Mouse (Mus musculus): ENCODE measurements around the gene Gm11239. TPM values are rescaled to one million over a fixed set of nuclear protein-coding genes. Genes with fewer than 3 reads are reported as not detected.
"Not testable (repeated sequence)": the region's sequence is repeated elsewhere in the genome, so short reads cannot be mapped to it uniquely, and the experiment has no call there.

Gm11239 gene
- not detected in 2 replicates for polyA plus RNA-seq (2014; fragmentation: Nextera tagmentation; extraction: Ambion mirVana)

GRCm38 (mm10) chr4:73668054-73668453, at the start of gene Gm11239:
Gene Gm11239, plus strand, starts transcription at chr4:73668354.
- ATAC-seq (replicated peaks; ENCODE audit: low FRiP score), result not testable (repeated sequence)

GRCm38 (mm10) chr4:73622684-73623083, 45.5 kb upstream of the Gm11239 start, which contains the start of gene Gm11237:
Gene Gm11237, plus strand, starts transcription at chr4:73622984.
- not testable (repeated sequence) for H3K4me3 ChIP-seq (ENCODE audit: low read depth, low read length); H3K4me1 ChIP-seq (replicated peaks; ENCODE audit: control insufficient read depth, insufficient read depth, low read length); H3K4me2 ChIP-seq (ENCODE audit: low read depth, low read length, severe bottlenecking); ATAC-seq (replicated peaks; ENCODE audit: low FRiP score); H3K9ac ChIP-seq (ENCODE audit: low read length); H3K27ac ChIP-seq (ENCODE audit: low read depth, low read length); H3K36me3 ChIP-seq (ENCODE audit: control insufficient read depth, insufficient read depth, low read length); DNase-seq (ENCODE audit: low spot score); H3K9me3 ChIP-seq (ENCODE audit: control insufficient read depth, low read length); H3K27me3 ChIP-seq (ENCODE audit: control insufficient read depth, insufficient read depth, low read length)
- WGBS, result no CpG with 5 or more reads among the region's 3 CpGs

More at GRCm38 (mm10) chr4:73668054-73668453, at the start of gene Gm11239:
- not testable (repeated sequence) for DNase-seq (ENCODE audit: low spot score); H3K4me1 ChIP-seq (replicated peaks; ENCODE audit: control insufficient read depth, insufficient read depth, low read length); H3K9me3 ChIP-seq (ENCODE audit: control insufficient read depth, low read length); H3K9ac ChIP-seq (ENCODE audit: low read length); H3K4me3 ChIP-seq (ENCODE audit: low read depth, low read length); H3K36me3 ChIP-seq (ENCODE audit: control insufficient read depth, insufficient read depth, low read length); H3K27ac ChIP-seq (ENCODE audit: low read depth, low read length); H3K27me3 ChIP-seq (ENCODE audit: control insufficient read depth, insufficient read depth, low read length); H3K4me2 ChIP-seq (ENCODE audit: low read depth, low read length, severe bottlenecking)
- no CpG with 5 or more reads among the region's 4 CpGs for WGBS

- ATAC-seq (replicated peaks; ENCODE audit: low FRiP score); H3K9me3 ChIP-seq (ENCODE audit: control insufficient read depth, low read length); H3K4me1 ChIP-seq (replicated peaks; ENCODE audit: control insufficient read depth, insufficient read depth, low read length); H3K36me3 ChIP-seq (ENCODE audit: control insufficient read depth, insufficient read depth, low read length); H3K27me3 ChIP-seq (ENCODE audit: control insufficient read depth, insufficient read depth, low read length); H3K4me3 ChIP-seq (ENCODE audit: low read depth, low read length); H3K9ac ChIP-seq (ENCODE audit: low read length); DNase-seq (ENCODE audit: low spot score); H3K4me2 ChIP-seq (ENCODE audit: low read depth, low read length, severe bottlenecking); H3K27ac ChIP-seq (ENCODE audit: low read depth, low read length): not testable (repeated sequence)
- no CpG with 5 or more reads among the region's 4 CpGs for WGBS
Observed at GRCm38 (mm10) chr4:73637821-73638220, 30.3 kb upstream of the Gm11239 start, which contains the start of gene Gm11236. Gene Gm11236, plus strand, starts transcription at chr4:73638121.

- H3K9me3 ChIP-seq (ENCODE audit: control insufficient read depth, low read length); H3K36me3 ChIP-seq (ENCODE audit: control insufficient read depth, insufficient read depth, low read length); DNase-seq (ENCODE audit: low spot score); H3K27me3 ChIP-seq (ENCODE audit: control insufficient read depth, insufficient read depth, low read length); H3K9ac ChIP-seq (ENCODE audit: low read length); H3K4me1 ChIP-seq (replicated peaks; ENCODE audit: control insufficient read depth, insufficient read depth, low read length); H3K4me3 ChIP-seq (ENCODE audit: low read depth, low read length); H3K27ac ChIP-seq (ENCODE audit: low read depth, low read length); H3K4me2 ChIP-seq (ENCODE audit: low read depth, low read length, severe bottlenecking); ATAC-seq (replicated peaks; ENCODE audit: low FRiP score): not testable (repeated sequence)
- 79% methylated on average over 4 of the region's 4 CpGs for WGBS
Observed at GRCm38 (mm10) chr4:73661864-73662263, 6.3 kb upstream of the Gm11239 start.

GRCm38 (mm10) chr4:73683216-73683615, 15.1 kb downstream of the Gm11239 start, which contains the start of gene Gm428:
Gene Gm428, plus strand, starts transcription at chr4:73683516.
- DNase-seq (ENCODE audit: low spot score); H3K4me3 ChIP-seq (ENCODE audit: low read depth, low read length); H3K9me3 ChIP-seq (ENCODE audit: control insufficient read depth, low read length); H3K27ac ChIP-seq (ENCODE audit: low read depth, low read length); H3K4me2 ChIP-seq (ENCODE audit: low read depth, low read length, severe bottlenecking); ATAC-seq (replicated peaks; ENCODE audit: low FRiP score); H3K9ac ChIP-seq (ENCODE audit: low read length); H3K27me3 ChIP-seq (ENCODE audit: control insufficient read depth, insufficient read depth, low read length); H3K4me1 ChIP-seq (replicated peaks; ENCODE audit: control insufficient read depth, insufficient read depth, low read length); H3K36me3 ChIP-seq (ENCODE audit: control insufficient read depth, insufficient read depth, low read length): not testable (repeated sequence)
- WGBS, result no CpG with 5 or more reads among the region's 4 CpGs

- 90% methylated on average over 1 of the region's 1 CpGs for WGBS
- DNase-seq (ENCODE audit: low spot score), result no peak
- H3K4me2 ChIP-seq (ENCODE audit: low read depth, low read length, severe bottlenecking), result no peak overlapping the region
- no peak overlapping the region for H3K9ac ChIP-seq (ENCODE audit: low read length)
- no peaks in the 10 kb centered on the region for H3K4me1 ChIP-seq (replicated peaks; ENCODE audit: control insufficient read depth, insufficient read depth, low read length)
- no peaks in the 10 kb centered on the region for H3K27me3 ChIP-seq (ENCODE audit: control insufficient read depth, insufficient read depth, low read length)
- H3K4me3 ChIP-seq (ENCODE audit: low read depth, low read length), result no peak overlapping the region
- ATAC-seq (replicated peaks; ENCODE audit: low FRiP score), result no peak
- no peaks in the 10 kb centered on the region for H3K9me3 ChIP-seq (ENCODE audit: control insufficient read depth, low read length)
- H3K27ac ChIP-seq (ENCODE audit: low read depth, low read length), result no peak overlapping the region
- no peaks in the 10 kb centered on the region for H3K36me3 ChIP-seq (ENCODE audit: control insufficient read depth, insufficient read depth, low read length)
Observed at GRCm38 (mm10) chr4:73718761-73719160, 50.6 kb downstream of the Gm11239 start.

GRCm38 (mm10) chr4:73719819-73720218, 51.7 kb downstream of the Gm11239 start:
- DNase-seq (ENCODE audit: low spot score) (no peak), ATAC-seq (replicated peaks; ENCODE audit: low FRiP score) (no peak)
- Histone ChIP-seq H3K4me2 (ENCODE audit: low read depth, low read length, severe bottlenecking) (no peak overlapping the region), H3K9ac (ENCODE audit: low read length) (no peak overlapping the region), H3K4me1 (replicated peaks; ENCODE audit: control insufficient read depth, insufficient read depth, low read length) (no peaks in the 10 kb centered on the region), H3K27me3 (ENCODE audit: control insufficient read depth, insufficient read depth, low read length) (no peaks in the 10 kb centered on the region), H3K9me3 (ENCODE audit: control insufficient read depth, low read length) (no peaks in the 10 kb centered on the region), H3K27ac (ENCODE audit: low read depth, low read length) (no peak overlapping the region), H3K4me3 (ENCODE audit: low read depth, low read length) (no peak overlapping the region), H3K36me3 (ENCODE audit: control insufficient read depth, insufficient read depth, low read length) (no peaks in the 10 kb centered on the region)

Other genes starting within 250 kb of the Gm11239 start
- not detected in 2 replicates for gene Gm11238, start 60.5 kb upstream of the Gm11239 start, polyA plus RNA-seq (2014; fragmentation: Nextera tagmentation; extraction: Ambion mirVana)
- gene Gm11237, start 45.4 kb upstream of the Gm11239 start, polyA plus RNA-seq (2014; fragmentation: Nextera tagmentation; extraction: Ambion mirVana), result not detected in 2 replicates
- gene Gm11236, start 30.2 kb upstream of the Gm11239 start, polyA plus RNA-seq (2014; fragmentation: Nextera tagmentation; extraction: Ambion mirVana), result not detected in 2 replicates
- gene Gm428, start 15.2 kb downstream of the Gm11239 start, polyA plus RNA-seq (2014; fragmentation: Nextera tagmentation; extraction: Ambion mirVana), result not detected in 2 replicates
- gene Rasef, start 122.6 kb downstream of the Gm11239 start, polyA plus RNA-seq (2014; fragmentation: Nextera tagmentation; extraction: Ambion mirVana), result 0.49 and 0.63 TPM in 2 replicates
- gene Gm11758, start 207.9 kb downstream of the Gm11239 start, polyA plus RNA-seq (2014; fragmentation: Nextera tagmentation; extraction: Ambion mirVana), result not detected in 2 replicates
- gene Gm11757, start 222.8 kb downstream of the Gm11239 start, polyA plus RNA-seq (2014; fragmentation: Nextera tagmentation; extraction: Ambion mirVana), result not detected in 2 replicates
- gene Gm13871, start 237.6 kb downstream of the Gm11239 start, polyA plus RNA-seq (2014; fragmentation: Nextera tagmentation; extraction: Ambion mirVana), result not detected in 2 replicates

Data from forebrain, embryonic 11.5 days (tissue).